Comparison of ENCODE assay signal across 23 mouse cellular contexts in the genomic region with DNA sequence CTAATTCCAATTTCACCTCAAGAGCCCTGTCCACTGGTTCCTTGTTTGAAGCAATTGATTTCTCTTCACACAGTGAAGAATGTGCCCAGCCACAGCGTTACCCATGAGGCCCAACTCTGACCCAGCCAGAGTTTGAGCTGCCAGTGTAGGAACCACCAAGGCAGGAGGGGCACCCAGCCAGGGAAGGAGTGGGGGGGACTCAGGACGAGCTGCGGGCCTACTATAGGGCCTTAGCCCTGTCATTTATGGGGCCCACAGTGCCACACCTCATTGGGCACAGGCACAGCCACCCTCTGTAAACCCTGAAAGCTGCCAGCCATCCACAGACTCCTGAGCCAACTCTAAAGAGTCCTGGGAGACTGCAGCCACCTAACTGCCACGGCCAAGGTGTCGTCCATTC. TPM values are rescaled to one million over a fixed set of nuclear protein-coding genes. Genes with fewer than 3 reads are reported as not detected.
DNase-seq lines count a peak whose midpoint lies in the region; ATAC-seq and TF ChIP-seq lines count a peak whose summit lies in the region.
"Had no signal": no experiment of that assay in that cellular context is flagged by ENCODE, and none has a peak within 500 bp of the region (broad histone marks: within the 10 kb centered on the region; RNA-seq: fewer than 3 reads in every experiment).

No protein-coding gene starts in this region.

- H3K9ac ChIP-seq in liver, postnatal 0 days (replicated peaks): no peak overlapping the region
- no peak overlapping the region for H3K9ac ChIP-seq in liver, embryonic 12.5 days
- H3K9ac ChIP-seq: embryonic facial prominence, embryonic 13.5 days; embryonic facial prominence, embryonic 15.5 days; forebrain, embryonic 12.5 days had no signal

- no peak overlapping the region for H3K4me2 ChIP-seq in liver, postnatal 0 days (ENCODE audit: low read depth, low read length)
- no peak overlapping the region for H3K4me2 ChIP-seq in liver, embryonic 12.5 days
- H3K4me2 ChIP-seq: embryonic facial prominence, embryonic 13.5 days; embryonic facial prominence, embryonic 15.5 days; forebrain, embryonic 12.5 days had no signal

- TF ChIP-seq CTCF in liver, postnatal 0 days (IDR thresholded peaks at IDR 0.05; ENCODE audit: low read depth): no peak

- H3K36me3 ChIP-seq in liver, postnatal 0 days (replicated peaks; ENCODE audit: insufficient read depth, low read length): peaks cover 44% of the 10 kb centered on the region
- H3K36me3 ChIP-seq in liver, embryonic 12.5 days: peaks cover 85% of the 10 kb centered on the region

- H3K4me1 ChIP-seq in liver, postnatal 0 days (ENCODE audit: insufficient read depth): peaks cover 11% of the 10 kb centered on the region
- peaks cover 13% of the 10 kb centered on the region for H3K4me1 ChIP-seq in liver, embryonic 12.5 days

- ATAC-seq in liver, postnatal 0 days: no peak
- ATAC-seq in liver, embryonic 12.5 days: no peak
- ATAC-seq: activated CD4-positive, CD25-positive, alpha-beta regulatory T cell, adult 4 months; CD4-positive, CD25-positive, alpha-beta regulatory T cell, adult 4 months; forebrain, embryonic 14.5 days; forebrain, embryonic 16.5 days; Patski had no signal

- H3K9me3 ChIP-seq in liver, postnatal 0 days (ENCODE audit: low read length): no peaks in the 10 kb centered on the region
- H3K9me3 ChIP-seq in liver, embryonic 12.5 days (replicated peaks): no peaks in the 10 kb centered on the region
- H3K9me3 ChIP-seq: embryonic facial prominence, embryonic 13.5 days; embryonic facial prominence, embryonic 15.5 days; forebrain, embryonic 10.5 days; forebrain, embryonic 12.5 days; G1E had no signal

- H3K27ac ChIP-seq in liver, postnatal 0 days (ENCODE audit: low read depth): 0 out of 2 replicates have a peak overlapping the region, but pooled peaks have one; percentile 6
- no peak overlapping the region for H3K27ac ChIP-seq in liver, embryonic 12.5 days
- H3K27ac ChIP-seq: embryonic facial prominence, embryonic 13.5 days; embryonic facial prominence, embryonic 15.5 days; forebrain, embryonic 10.5 days; forebrain, embryonic 12.5 days had no signal

- H3K4me3 ChIP-seq in liver, postnatal 0 days (ENCODE audit: low read depth, low read length): no peak overlapping the region
- H3K4me3 ChIP-seq in liver, embryonic 12.5 days: no peak overlapping the region
- H3K4me3 ChIP-seq: embryonic facial prominence, embryonic 13.5 days; embryonic facial prominence, embryonic 15.5 days; erythroblast, embryonic 14.5 days; forebrain, embryonic 10.5 days; forebrain, embryonic 12.5 days had no signal

- 80% methylated on average over 5 of the region's 5 CpGs for WGBS in liver, postnatal 0 days (ENCODE audit: insufficient replicate concordance)
- WGBS in liver, embryonic 12.5 days (ENCODE audit: insufficient replicate concordance): 75% methylated on average over 5 of the region's 5 CpGs

- no peak for TF ChIP-seq EP300 in liver, postnatal 0 days (IDR thresholded peaks at IDR 0.05; ENCODE audit: low read depth)

- H3K27me3 ChIP-seq in liver, postnatal 0 days (ENCODE audit: insufficient read depth, low read length): no peaks in the 10 kb centered on the region
- no peaks in the 10 kb centered on the region for H3K27me3 ChIP-seq in liver, embryonic 12.5 days (replicated peaks)
- H3K27me3 ChIP-seq: CH12.LX; embryonic facial prominence, embryonic 13.5 days; embryonic facial prominence, embryonic 15.5 days; forebrain, embryonic 12.5 days; Patski had no signal

- peak; percentile 58 for DNase-seq in adrenal gland, postnatal 14 days
- DNase-seq in adrenal gland, adult 8-10 months: no peak
- no peak for DNase-seq in liver, postnatal 0 days
- no peak for DNase-seq in B cell, adult 2 months
- DNase-seq: cerebellum, adult 11 months; cerebellum, adult 18-20 months; cerebellum, adult 8-10 months; cerebellum, postnatal 10 days; cerebellum, postnatal 36 days; embryo, embryonic 11 days had no signal

RNA-seq across cellular contexts. Expression of gene Uck1, which starts 5.4 kb away (rescaled TPM):
- 132 and 137 TPM in 2 replicates for total RNA-seq in adrenal gland, postnatal 14 days (2021)
- total RNA-seq in adrenal gland, adult 8-10 months (2022): 100 to 1,000 TPM; 114 to 126 (median 125) TPM
- polyA plus RNA-seq in liver, postnatal 0 days (2015; fragmentation: Nextera tagmentation; extraction: Ambion mirVana): 26.9 and 33.3 TPM in 2 replicates
- polyA plus RNA-seq in liver, embryonic 12.5 days (2016; fragmentation: Nextera tagmentation; extraction: Ambion mirVana): 39.9 and 42.0 TPM in 2 replicates

RNA-seq across cellular contexts. Expression of gene Pomt1, which starts 18.2 kb away (rescaled TPM):
- 29.2 and 32.4 TPM in 2 replicates for total RNA-seq in adrenal gland, postnatal 14 days (2021)
- 10 to 100 TPM; 33.1 to 46.2 (median 38.4) TPM for total RNA-seq in adrenal gland, adult 8-10 months (2022)
- polyA plus RNA-seq in liver, postnatal 0 days (2015; fragmentation: Nextera tagmentation; extraction: Ambion mirVana): 6.3 and 6.4 TPM in 2 replicates
- 19.1 and 20.0 TPM in 2 replicates for polyA plus RNA-seq in liver, embryonic 12.5 days (2016; fragmentation: Nextera tagmentation; extraction: Ambion mirVana)

RNA-seq across cellular contexts. Expression of gene Golga2, which starts 32.6 kb away (rescaled TPM):
- total RNA-seq in adrenal gland, postnatal 14 days (2021): 69.4 and 72.8 TPM in 2 replicates
- 10 to 100 TPM; 68.4 to 97.0 (median 84.9) TPM for total RNA-seq in adrenal gland, adult 8-10 months (2022)
- polyA plus RNA-seq in liver, postnatal 0 days (2015; fragmentation: Nextera tagmentation; extraction: Ambion mirVana): 5.8 and 7.0 TPM in 2 replicates
- 13.0 and 14.4 TPM in 2 replicates for polyA plus RNA-seq in liver, embryonic 12.5 days (2016; fragmentation: Nextera tagmentation; extraction: Ambion mirVana)

RNA-seq across cellular contexts. Expression of gene Swi5, which starts 33.3 kb away (rescaled TPM):
- total RNA-seq in adrenal gland, postnatal 14 days (2021): 251 and 254 TPM in 2 replicates
- 100 to 1,000 TPM; 263 to 285 (median 273) TPM for total RNA-seq in adrenal gland, adult 8-10 months (2022)
- 188 and 209 TPM in 2 replicates for polyA plus RNA-seq in liver, postnatal 0 days (2015; fragmentation: Nextera tagmentation; extraction: Ambion mirVana)
- polyA plus RNA-seq in liver, embryonic 12.5 days (2016; fragmentation: Nextera tagmentation; extraction: Ambion mirVana): 214 and 218 TPM in 2 replicates
